Mouse (Mus musculus) adrenal gland, postnatal 25 days (tissue): ENCODE data around the gene Rtn3. TPM values are rescaled to one million over a fixed set of nuclear protein-coding genes. Genes with fewer than 3 reads are reported as not detected.
"Not testable (repeated sequence)": the region's sequence is repeated elsewhere in the genome, so short reads cannot be mapped to it uniquely, and the experiment has no call there.

Source experiments
- DNase-seq: peaks from one replicate; pipeline ENCODE4 v3.0.0; 2021; ENCODE audit warnings: mixed read lengths
- long read RNA-seq: library from polyadenylated mRNA; stranded (forward); transcript quantifications from one replicate; pipeline ENCODE4 v2.0.0, GENCODE M21; 2021
- total RNA-seq: library from RNA; stranded (reverse); gene quantifications from 2 replicates; pipeline ENCODE4 v1.2.3, GENCODE M21; 2021

The Rtn3 gene
- 131 TPM in 2 replicates for total RNA-seq
- long read RNA-seq, transcript Rtn3-203 (7 exons, 2,762 nt), result major isoform, 133 of 158 reads
- long read RNA-seq, partial matches to known transcripts, result 3 of 158 reads
- long read RNA-seq, other reads (novel, unspliced or antisense), result 22 of 158 reads

GRCm38 (mm10) chr19:7482599-7483511 is at the start of gene Rtn3:
TSS of gene Rtn3 (minus strand) at chr19:7483281.
- DNase-seq, result peak; percentile 99

DNA sequence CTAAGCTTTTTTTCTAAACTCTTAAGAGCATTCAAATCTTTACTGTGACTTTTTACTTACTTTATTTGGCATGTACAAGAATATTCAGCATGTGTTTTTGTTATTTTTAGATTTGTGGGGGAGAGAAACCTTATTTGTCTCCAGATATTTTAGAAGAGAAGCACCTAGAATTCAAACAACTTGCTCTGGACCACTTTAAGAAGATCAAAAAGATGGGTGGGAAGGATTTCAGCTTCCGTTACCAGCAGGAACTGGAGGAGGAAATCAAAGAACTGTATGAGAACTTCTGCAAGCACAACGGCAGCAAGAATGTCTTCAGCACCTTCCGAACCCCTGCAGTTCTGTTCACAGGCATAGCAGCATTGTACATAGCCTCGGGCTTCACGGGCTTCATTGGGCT is 48.8 kb upstream of the Rtn3 start:
- no peak for DNase-seq

GRCm38 (mm10) chr19:7528639-7529428 is 45.8 kb upstream of the Rtn3 start:
- peak; percentile 63 for DNase-seq

DNA sequence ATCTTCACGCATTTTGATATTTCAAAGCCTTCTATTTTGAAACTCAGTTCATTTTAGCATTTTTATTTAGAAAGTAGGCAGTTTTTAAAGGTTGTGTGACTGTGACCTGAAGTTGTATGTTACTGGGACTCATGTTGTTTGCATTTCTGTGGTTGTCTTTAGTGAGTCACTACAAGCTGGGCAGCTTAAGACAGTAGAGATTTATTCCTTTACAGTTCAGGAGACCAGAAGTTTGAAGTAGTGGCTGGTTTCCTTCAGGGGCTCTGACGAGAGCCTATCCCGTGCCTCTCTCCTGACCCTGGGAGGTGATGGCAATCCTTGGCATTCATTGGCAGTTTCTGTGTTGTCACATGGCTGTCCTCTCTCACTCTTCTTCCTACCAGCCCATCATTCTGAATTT is 41.8 kb upstream of the Rtn3 start:
- no peak for DNase-seq

GRCm38 (mm10) chr19:7523781-7524180 is 40.7 kb upstream of the Rtn3 start:
- DNase-seq, result no peak

DNA sequence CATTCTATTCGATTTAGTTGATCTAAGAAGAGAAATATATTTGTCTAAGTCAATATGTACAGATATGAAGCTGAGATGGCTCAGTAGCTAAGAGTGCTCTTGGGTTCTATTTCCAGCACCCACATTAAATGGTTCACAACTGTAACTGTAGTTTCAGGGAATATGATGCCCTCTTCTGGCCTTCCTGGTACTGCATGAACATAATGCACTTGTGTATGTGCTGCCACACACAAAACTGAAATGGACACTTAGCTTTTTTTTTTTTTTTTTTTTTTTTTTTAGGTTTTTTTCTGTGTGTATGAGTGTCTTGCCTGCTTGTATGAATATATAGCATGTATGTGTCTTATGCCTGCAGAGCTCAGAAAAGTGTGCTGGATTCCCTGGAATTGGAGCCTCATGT is 40.2 kb upstream of the Rtn3 start:
- DNase-seq, result no peak

GRCm38 (mm10) chr19:7522856-7523255 is 39.8 kb upstream of the Rtn3 start:
- DNase-seq, result no peak

DNA sequence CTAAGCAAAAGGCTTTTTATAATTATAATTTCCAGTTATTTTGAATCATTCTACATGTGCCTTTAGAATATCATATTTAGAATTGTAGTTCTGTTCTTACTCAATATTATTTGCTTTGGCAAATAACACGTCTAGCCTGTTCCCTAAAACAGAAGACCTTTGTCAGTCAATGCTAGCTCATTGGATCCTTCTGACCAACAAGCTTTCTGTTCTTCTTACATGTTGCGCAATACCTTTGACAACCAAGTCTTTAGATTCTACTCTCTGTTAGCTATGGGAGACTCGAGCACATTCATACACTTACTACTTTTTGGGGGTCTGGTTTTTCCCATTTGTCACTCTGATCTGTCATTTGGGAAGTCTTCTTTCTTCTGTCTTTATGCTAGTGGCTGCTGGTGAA is 38.5 kb upstream of the Rtn3 start:
- no peak for DNase-seq

DNA sequence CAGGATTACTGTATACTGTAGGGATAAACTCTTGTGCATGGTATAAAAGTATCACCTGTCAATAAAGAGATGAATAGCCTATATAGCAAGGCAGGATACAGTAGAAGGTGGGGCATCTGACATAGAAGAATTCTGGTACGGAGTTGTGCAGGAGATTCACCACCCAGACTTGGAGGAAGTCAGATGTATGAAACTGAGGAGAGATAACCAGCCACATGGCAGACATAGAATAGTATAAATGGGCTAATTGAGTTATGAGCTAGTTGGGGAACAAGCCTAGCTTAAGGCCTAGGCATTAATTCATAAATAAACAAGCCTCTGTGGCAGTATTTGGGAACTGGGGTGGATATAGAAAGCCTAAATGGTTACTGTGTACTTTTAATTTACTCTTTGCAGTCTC is 33.4 kb upstream of the Rtn3 start:
- DNase-seq, result no peak

- no peak for DNase-seq
Measured at GRCm38 (mm10) chr19:7508026-7508425, 24.9 kb upstream of the Rtn3 start.

DNA sequence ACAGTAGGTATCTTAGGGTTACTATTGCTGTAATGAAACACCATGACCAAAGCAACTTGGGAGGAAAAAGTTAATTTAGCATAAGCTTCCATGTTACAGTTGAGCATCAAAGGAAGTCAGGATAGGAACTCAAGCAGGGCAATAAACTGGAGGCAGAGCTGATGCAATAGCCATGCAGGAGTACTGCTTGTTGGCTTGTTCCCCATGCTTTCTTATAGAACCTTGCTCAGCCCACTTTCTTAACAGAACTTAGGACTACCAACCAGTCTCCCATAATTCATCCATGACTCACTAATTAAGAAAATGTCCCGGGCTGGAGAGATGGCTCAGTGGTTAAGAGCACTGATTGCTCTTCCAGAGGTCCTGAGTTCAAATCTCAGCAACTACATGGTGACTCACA is 23.2 kb upstream of the Rtn3 start:
- DNase-seq, result no peak

DNA sequence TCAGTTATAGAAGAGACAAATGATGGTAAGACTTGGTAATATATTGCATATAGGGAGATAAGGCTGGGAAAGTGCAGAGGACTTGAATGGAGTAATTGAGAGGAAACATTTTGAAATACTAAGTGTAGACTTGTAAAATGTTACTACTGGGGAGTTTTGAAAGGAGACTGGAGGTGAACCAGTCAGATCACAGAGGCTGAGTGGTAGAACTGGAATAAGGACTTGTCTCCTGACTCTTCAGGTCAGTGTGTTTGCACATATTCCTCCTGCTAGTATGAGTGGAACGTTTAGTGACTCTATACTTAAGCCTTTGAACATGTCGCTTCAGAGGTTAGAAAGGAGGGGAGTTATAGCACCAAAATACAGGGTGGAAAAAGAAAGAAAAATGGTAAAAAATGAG is 19.4 kb upstream of the Rtn3 start:
- no peak for DNase-seq

DNA sequence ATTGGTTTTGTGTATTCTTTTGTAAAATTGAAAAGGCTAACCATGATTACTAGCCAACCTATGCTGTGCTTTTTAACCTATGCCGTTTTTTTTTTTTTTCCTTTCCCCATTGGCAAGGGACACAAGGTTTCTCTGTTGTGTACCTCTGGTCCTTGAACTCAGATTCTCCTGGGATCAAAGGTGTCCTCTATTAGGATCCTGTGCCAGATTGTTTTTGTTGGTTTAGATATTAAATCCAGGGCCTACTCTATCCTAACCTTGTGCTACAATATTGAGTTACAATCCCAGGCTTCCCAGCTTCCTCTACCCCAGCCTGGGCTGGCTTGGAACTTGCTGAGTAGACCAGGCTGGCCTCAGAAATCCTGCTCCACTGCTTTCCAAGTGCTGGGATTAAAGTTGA is 17.6 kb upstream of the Rtn3 start:
- no peak for DNase-seq

DNA sequence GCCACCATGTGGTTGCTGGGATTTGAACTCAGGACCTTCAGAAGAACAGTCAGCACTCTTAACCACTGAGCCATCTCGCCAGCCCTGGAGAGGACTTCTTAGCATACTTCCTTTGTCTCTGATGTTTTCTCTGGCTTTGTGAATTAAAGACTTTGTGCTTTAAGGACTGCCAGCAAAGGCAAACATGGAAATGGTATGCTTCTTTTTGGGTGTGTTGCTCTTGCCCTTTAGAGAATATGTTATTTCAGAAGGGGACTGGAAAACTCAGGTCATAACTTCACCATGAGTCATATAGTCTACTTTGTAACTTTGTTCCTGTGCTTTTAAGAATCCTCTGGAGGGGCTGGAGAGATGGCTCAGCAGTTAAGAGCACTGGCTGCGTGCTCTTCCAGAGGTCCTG is 15.7 kb upstream of the Rtn3 start:
- DNase-seq, result no peak

- DNase-seq, result not testable (repeated sequence)
Measured at GRCm38 (mm10) chr19:7496070-7496469, 13.0 kb upstream of the Rtn3 start.

- DNase-seq, result no peak
Measured at GRCm38 (mm10) chr19:7495221-7496038, 12.3 kb upstream of the Rtn3 start.

DNA sequence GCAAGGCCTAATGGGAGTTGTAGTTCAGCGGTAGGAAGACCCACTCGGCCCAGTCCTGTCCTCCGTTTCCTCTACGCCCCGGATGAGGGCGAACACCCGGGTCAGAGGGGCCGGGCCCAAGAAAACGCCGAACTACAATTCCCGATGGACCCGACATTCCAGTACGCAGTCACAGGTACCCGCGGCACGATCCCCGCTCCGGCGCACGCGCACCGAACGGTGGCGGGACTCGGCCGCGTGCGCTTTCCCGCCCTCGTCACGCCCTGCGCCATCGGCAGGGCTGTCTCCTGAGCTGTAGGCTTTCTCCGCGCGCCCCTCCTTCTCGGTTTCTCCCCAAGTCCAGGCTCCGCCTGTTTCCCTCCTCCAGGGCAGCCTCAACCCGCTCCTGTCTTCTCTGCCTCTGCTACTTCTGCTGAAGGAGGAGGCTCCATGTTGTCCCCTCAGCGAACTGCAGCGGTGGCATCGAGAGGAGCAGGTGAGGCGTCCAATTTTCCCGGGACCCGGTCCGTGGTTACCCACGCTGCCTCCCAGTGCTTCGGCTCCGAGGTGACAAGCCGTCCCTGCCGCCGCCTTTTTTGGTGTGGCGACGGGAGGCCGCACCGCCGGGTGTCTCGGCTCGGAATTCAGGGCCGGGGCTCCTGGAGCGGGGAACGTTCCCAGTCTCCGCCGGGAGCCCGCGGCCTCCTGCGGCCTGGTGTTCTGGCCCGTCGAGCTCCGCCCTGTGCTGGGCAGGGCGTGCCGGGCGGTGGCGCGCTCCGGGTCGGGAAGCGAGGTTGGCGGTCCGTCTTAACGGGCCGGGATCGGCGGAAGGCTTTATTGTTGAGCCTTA is 11.3 kb upstream of the Rtn3 start:
- DNase-seq, result peak; percentile 93

DNA sequence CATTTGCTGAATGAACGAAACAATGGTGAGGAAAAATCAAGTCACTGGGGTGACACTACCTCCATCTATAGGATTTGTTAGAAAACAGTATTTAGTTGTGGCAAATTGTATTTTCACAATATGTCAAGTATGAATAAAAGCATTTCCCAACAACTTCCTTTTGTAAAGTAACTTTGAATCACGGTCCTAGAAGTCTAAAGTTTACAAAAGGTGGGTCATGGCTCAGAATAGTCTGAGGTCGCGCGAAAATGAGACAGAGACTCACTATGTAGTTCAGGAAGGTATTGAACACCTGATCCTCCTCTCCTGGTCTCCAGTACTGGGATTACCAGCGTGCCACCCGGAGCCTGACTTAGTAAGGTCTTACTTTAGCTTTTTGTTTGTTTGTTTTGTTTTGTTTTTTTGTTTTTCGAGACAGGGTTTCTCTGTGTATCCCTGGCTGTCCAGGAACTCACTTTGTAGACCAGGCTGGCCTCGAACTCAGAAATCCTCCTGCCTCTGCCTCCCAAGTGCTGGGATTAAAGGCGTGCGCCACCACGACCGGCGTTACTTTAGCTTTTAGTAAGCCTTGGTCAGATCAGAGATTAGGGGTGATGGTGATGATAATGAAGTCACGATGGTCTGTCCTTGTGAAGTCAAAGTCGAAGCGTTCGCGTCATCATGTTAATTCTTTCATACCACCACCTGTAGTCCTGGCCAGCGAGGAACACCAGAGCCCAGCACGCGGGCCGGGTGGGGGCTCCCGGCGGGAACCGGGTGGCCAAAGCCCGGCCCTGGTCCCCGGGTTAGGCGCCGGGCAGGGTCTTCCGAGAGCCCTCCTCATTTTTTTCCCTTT is 10.5 kb upstream of the Rtn3 start, which contains the start of gene Atl3:
Gene Atl3, plus strand, starts transcription at position 689 of the 835 bp plus-strand sequence.
- no peak for DNase-seq

GRCm38 (mm10) chr19:7492682-7493081 is 9.6 kb upstream of the Rtn3 start:
- no peak for DNase-seq

DNA sequence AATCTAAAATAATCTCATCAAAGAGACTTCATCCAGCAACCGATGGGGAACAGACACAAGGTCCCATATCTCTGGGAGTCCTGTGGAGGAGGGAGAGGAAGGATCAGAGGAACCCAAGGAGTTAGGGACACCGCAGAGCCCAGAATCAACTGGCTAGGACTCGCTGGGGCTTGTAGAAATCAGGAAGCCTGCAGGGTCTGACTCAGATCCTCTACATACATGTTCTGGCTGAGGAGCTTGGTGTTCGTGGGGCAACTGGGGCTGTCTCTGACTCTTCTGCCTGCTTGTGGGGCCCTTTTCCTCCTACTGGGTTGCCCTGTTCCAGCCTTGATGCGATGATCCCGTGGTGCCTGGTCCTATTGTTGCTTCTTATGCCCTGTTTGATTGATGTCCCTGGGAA is 8.9 kb upstream of the Rtn3 start:
- DNase-seq, result no peak
